Mouse (Mus musculus) small intestine, adult 2 months (tissue): ENCODE results near the gene B3gnt9.

ENCODE experiments used
- CTCF ChIP-seq: fragments of 200-500 bp; IDR thresholded peaks from 2 replicates; pipeline ENCODE4 v1.5.1; 2012; ENCODE audit warnings: low read depth, mild to moderate bottlenecking, control low read depth, inconsistent platforms, low read length, moderate library complexity, mixed read lengths; ENCODE audit not compliant: insufficient replicate concordance, insufficient read length; ENCODE audit errors: extremely low read depth
- POLR2A ChIP-seq: fragments of 200-500 bp; IDR thresholded peaks from 2 replicates; pipeline ENCODE4 v1.6.1; 2012; ENCODE audit warnings: low read depth, mild to moderate bottlenecking, control low read depth, inconsistent platforms, low read length, moderate library complexity

DNA sequence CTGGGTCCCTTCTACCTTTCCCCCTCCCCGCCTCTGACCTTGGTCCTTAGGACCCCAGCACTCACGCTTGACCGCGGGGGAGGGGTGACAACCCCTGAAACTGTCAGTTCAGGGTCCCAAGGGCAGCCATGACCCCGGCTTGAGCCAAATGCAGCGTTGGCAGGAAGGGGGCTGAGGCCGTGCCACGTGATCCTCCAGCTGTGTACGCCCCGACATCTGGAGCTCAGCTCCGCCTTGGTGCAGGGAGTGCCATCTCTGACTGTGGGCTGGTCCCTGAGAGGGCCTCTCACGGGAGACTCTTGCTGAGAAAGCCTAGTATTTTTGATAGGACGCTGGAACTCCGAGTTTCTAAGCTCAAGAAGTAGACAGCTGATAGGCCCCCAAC lies at the start of gene B3gnt9:
- TF ChIP-seq CTCF = no peak
- no peak for TF ChIP-seq POLR2A
